Mouse (Mus musculus) liver, postnatal 0 days (tissue): ENCODE results near the gene Hmga1. TPM values are rescaled to one million over a fixed set of nuclear protein-coding genes. Genes with fewer than 3 reads are reported as not detected.

Source experiments
- ATAC-seq: fragments of 200-750 bp; cut with Nextera tagmentation; 2 replicates; pipeline ENCODE4 v1.8.0; 2017; ENCODE audit warnings: mild to moderate bottlenecking, moderate library complexity
- DNase-seq: peaks from one replicate; pipeline ENCODE4 v3.0.0-alpha.2; 2016
- H3K27ac ChIP-seq: fragments of 300-500 bp; sonication (generic); 2 replicates; pipeline ENCODE4 v1.5.1; 2014; ENCODE audit warnings: antibody characterized with exemption, moderate library complexity, mild to moderate bottlenecking, low read depth
- H3K27me3 ChIP-seq: fragments of 300-500 bp; sonication (generic); 2 replicates; pipeline ENCODE4 v1.6.1; 2014; ENCODE audit warnings: low read length, control low read depth, mixed read lengths; ENCODE audit not compliant: insufficient read depth
- H3K36me3 ChIP-seq: fragments of 300-500 bp; sonication (generic); replicated peaks from 2 replicates; pipeline ENCODE4 v1.6.1; 2014; ENCODE audit warnings: mild to moderate bottlenecking, control low read depth, low read length, moderate library complexity, mixed read lengths; ENCODE audit not compliant: insufficient read depth
- H3K4me1 ChIP-seq: fragments of 300-500 bp; sonication (generic); 2 replicates; pipeline ENCODE4 v1.6.1; 2014; ENCODE audit warnings: antibody characterized with exemption, mild to moderate bottlenecking, control low read depth; ENCODE audit not compliant: insufficient read depth
- H3K4me2 ChIP-seq: fragments of 300-500 bp; sonication (generic); 2 replicates; pipeline ENCODE4 v1.6.1; 2014; ENCODE audit warnings: low read depth, mild to moderate bottlenecking, low read length, moderate library complexity, mixed read lengths
- H3K4me3 ChIP-seq: fragments of 300-500 bp; sonication (generic); 2 replicates; pipeline ENCODE4 v1.5.1; 2014; ENCODE audit warnings: low read depth, low read length
- H3K9ac ChIP-seq: fragments of 300-500 bp; sonication (generic); replicated peaks from 2 replicates; pipeline ENCODE4 v1.6.1; 2014; ENCODE audit warnings: mild to moderate bottlenecking, moderate library complexity
- H3K9me3 ChIP-seq: fragments of 300-500 bp; sonication (generic); 2 replicates; pipeline ENCODE4 v1.6.1; 2016; ENCODE audit warnings: mild to moderate bottlenecking, control low read depth, low read length, mixed read lengths
- CTCF ChIP-seq: sonication (generic); IDR thresholded peaks from 2 replicates; pipeline ENCODE4 v1.5.1; 2016; ENCODE audit warnings: antibody characterized with exemption, low read depth
- EP300 ChIP-seq: IDR thresholded peaks from 2 replicates; pipeline ENCODE4 v1.6.1; 2016; ENCODE audit warnings: antibody characterized with exemption, low read depth, mild to moderate bottlenecking
- WGBS: fragments of 180-500 bp; shearing (Covaris S2); extraction: QIAGEN DNeasy Blood & Tissue Kit; methylation state at CpG from one replicate; pipeline ENCODE4 v1.1.7; 2014; ENCODE audit not compliant: insufficient replicate concordance; 5-methylcytosine and 5-hydroxymethylcytosine counted together
- polyA plus RNA-seq: library from polyadenylated mRNA; unstranded; fragments of >200 nt; fragmentation: Nextera tagmentation; extraction: Ambion mirVana; gene quantifications from 2 replicates; pipeline ENCODE4 v1.2.1, GENCODE M21; 2015

The Hmga1 gene
- polyA plus RNA-seq, 1 experiment from 2014 or later: 64.0 TPM

GRCm38 (mm10) chr17:27557181-27557926 lies 1.1 kb downstream of the Hmga1 start:
- peaks cover 49% of the 10 kb centered on the region for H3K4me1 ChIP-seq
- H3K36me3 ChIP-seq: peaks cover 22% of the 10 kb centered on the region
- DNase-seq: peak; percentile 77
- TF ChIP-seq CTCF (peak; percentile 28; the same call in 1 of the 2 replicates), EP300 (no peak)
- H3K9me3 ChIP-seq: no peaks in the 10 kb centered on the region
- peak overlapping the region; percentile 97 for H3K27ac ChIP-seq
- peak; percentile 9 for ATAC-seq
- 2% methylated on average over 43 of the region's 75 CpGs for WGBS
- peak overlapping the region; percentile 96 for H3K4me2 ChIP-seq
- H3K27me3 ChIP-seq: no peaks in the 10 kb centered on the region
- H3K4me3 ChIP-seq: peak overlapping the region; percentile 78
- H3K9ac ChIP-seq: peak overlapping the region; percentile 90

GRCm38 (mm10) chr17:27557927-27558661 lies 1.8 kb downstream of the Hmga1 start:
- peaks cover 42% of the 10 kb centered on the region for H3K4me1 ChIP-seq

DNA sequence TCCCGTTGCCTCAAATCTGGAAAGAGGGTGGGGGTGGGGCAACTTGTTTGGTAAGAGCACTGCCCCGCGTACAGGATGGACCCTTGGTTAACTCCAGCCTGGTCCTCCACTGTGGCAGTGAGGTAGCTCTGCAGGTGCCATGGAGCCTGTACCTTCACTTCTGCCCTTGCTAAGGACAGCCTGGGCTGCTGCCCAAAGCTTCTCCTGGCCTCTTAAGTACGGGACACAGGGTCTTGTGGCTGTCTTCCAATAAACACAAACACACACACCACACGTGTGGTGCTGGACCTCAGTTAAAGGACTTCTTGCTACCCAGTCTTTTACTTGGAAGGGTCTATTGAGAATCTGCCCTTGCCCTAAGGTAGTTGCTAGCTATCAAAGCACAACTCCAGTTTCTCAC lies 2.5 kb downstream of the Hmga1 start:
- peak overlapping the region; percentile 96 for H3K4me2 ChIP-seq
- H3K27ac ChIP-seq: no peak overlapping the region
- peak overlapping the region; percentile 78 for H3K4me3 ChIP-seq

More at GRCm38 (mm10) chr17:27557927-27558661, 1.8 kb downstream of the Hmga1 start:
- Histone ChIP-seq H3K36me3 (peaks cover 22% of the 10 kb centered on the region), H3K27me3 (no peaks in the 10 kb centered on the region), H3K4me3 (peak overlapping the region; percentile 78), H3K9ac (peak overlapping the region; percentile 90), H3K27ac (0 out of 2 replicates have a peak overlapping the region, but pooled peaks have one; percentile 25), H3K9me3 (no peaks in the 10 kb centered on the region), H3K4me2 (peak overlapping the region; percentile 96)
- DNase-seq: no peak
- TF ChIP-seq CTCF (no peak), EP300 (no peak)
- ATAC-seq: no peak
- 7% methylated on average over 14 of the region's 14 CpGs for WGBS

DNA sequence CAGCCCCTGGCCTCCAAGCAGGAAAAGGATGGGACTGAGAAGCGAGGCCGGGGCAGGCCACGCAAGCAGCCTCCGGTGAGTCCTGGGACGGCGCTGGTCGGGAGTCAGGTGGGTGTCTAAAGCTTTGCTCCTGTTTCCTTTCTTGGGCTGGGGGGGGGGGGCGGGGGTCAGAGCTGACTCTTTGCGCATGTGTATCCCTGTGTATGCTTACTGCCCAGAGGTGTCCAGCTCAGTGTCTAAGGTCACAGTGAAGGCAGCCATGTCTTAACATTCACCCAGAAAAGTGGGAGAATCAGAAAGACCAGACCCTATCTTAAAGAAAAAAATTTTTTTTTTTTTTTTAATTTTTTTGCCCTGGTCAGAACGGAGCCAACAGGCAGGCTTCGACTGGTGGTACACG lies 3.3 kb downstream of the Hmga1 start:
- TF ChIP-seq CTCF: no peak
- no peak for TF ChIP-seq EP300
- no peak overlapping the region for H3K27ac ChIP-seq
- no peak overlapping the region for H3K4me3 ChIP-seq
- H3K9me3 ChIP-seq: no peaks in the 10 kb centered on the region
- no peak for DNase-seq
- peaks cover 41% of the 10 kb centered on the region for H3K4me1 ChIP-seq
- H3K27me3 ChIP-seq: no peaks in the 10 kb centered on the region
- peak overlapping the region; percentile 96; the same call in 1 of the 2 replicates for H3K4me2 ChIP-seq
- 55% methylated on average over 10 of the region's 12 CpGs for WGBS
- peaks cover 22% of the 10 kb centered on the region for H3K36me3 ChIP-seq
- peak overlapping the region; percentile 90; the same call in 1 of the 2 replicates for H3K9ac ChIP-seq
- no peak for ATAC-seq

More for the DNA sequence above, 2.5 kb downstream of the Hmga1 start:
- WGBS: 12% methylated on average over 5 of the region's 5 CpGs
- Histone ChIP-seq H3K27me3 (no peaks in the 10 kb centered on the region), H3K9ac (peak overlapping the region; percentile 90), H3K36me3 (peaks cover 22% of the 10 kb centered on the region), H3K4me1 (peaks cover 39% of the 10 kb centered on the region), H3K9me3 (no peaks in the 10 kb centered on the region)
- ATAC-seq: no peak
- TF ChIP-seq EP300 (no peak), CTCF (no peak)
- DNase-seq: no peak

DNA sequence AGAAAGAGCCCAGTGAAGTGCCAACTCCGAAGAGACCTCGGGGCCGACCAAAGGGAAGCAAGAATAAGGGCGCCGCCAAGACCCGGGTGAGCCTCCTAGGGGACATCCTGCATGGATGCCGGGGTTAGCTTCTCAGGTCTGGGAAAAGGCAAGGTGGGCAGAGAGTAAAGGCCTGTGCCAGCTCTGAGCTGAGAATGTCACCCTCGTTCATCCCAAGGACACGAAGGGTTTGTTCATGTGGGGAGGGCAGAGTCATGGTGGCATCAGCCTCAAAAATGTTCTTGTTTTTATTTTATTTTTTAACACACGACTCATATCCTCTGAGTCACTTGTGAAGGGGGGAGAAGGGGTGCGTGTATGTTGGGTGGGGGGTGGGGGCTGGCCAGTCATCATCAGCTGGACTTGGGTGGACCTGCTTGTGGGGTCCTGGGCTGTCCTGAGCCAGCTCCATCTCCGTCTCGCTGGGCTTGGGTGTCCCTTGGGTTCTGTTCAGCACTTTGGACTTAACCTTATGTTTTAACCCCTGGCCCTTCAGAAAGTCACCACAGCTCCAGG lies 4.7 kb downstream of the Hmga1 start:
- no peak overlapping the region for H3K4me3 ChIP-seq
- no peak overlapping the region for H3K27ac ChIP-seq
- H3K4me1 ChIP-seq: peaks cover 34% of the 10 kb centered on the region
- TF ChIP-seq CTCF: no peak
- no peak for TF ChIP-seq EP300
- peaks cover 22% of the 10 kb centered on the region for H3K36me3 ChIP-seq
- WGBS: 83% methylated on average over 13 of the region's 13 CpGs
- no peak for DNase-seq
- H3K4me2 ChIP-seq: no peak overlapping the region
- no peak overlapping the region for H3K9ac ChIP-seq
- no peaks in the 10 kb centered on the region for H3K27me3 ChIP-seq
- no peak for ATAC-seq
- H3K9me3 ChIP-seq: no peaks in the 10 kb centered on the region
